Mouse (Mus musculus) ES-E14 (cell line): ENCODE data around the gene Zfp541. TPM values are rescaled to one million over a fixed set of nuclear protein-coding genes. Genes with fewer than 3 reads are reported as not detected.

Experiments used
- DNase-seq: peaks from one replicate; pipeline ENCODE4 v3.0.0-alpha.2; 2013; ENCODE audit warnings: low read depth, low spot score
- H3K27ac ChIP-seq: 2 replicates; pipeline ENCODE4 v1.5.1; 2012; ENCODE audit warnings: low read depth, mild to moderate bottlenecking, low read length, moderate library complexity, mixed read lengths; ENCODE audit not compliant: poor library complexity, insufficient read depth, severe bottlenecking
- H3K36me3 ChIP-seq: 2 replicates; pipeline ENCODE4 v1.6.1; 2012; ENCODE audit warnings: mild to moderate bottlenecking, low read length, moderate library complexity, mixed read lengths; ENCODE audit not compliant: control insufficient read depth, poor library complexity, insufficient read depth, severe bottlenecking
- H3K4me1 ChIP-seq, 2 experiments: fragments of 150-350 bp in 1 of 2; sonication (generic) in 1 of 2; 2 replicates each; pipeline ENCODE4 v1.6.1; 2012; ENCODE audit warnings: low read length in 2 of 2, mild to moderate bottlenecking in 1 of 2, mixed read lengths in 1 of 2; ENCODE audit not compliant: control insufficient read depth in 2 of 2, insufficient read depth in 2 of 2, poor library complexity in 1 of 2
- H3K4me3 ChIP-seq, 2 experiments: fragments of 150-350 bp in 1 of 2; sonication (generic) in 1 of 2; 2 replicates each; pipeline ENCODE4 v1.5.1; 2012; ENCODE audit warnings: low read length in 2 of 2, low read depth in 1 of 2, mild to moderate bottlenecking in 1 of 2, mixed read lengths in 1 of 2; ENCODE audit not compliant: insufficient read depth in 1 of 2, poor library complexity in 1 of 2, severe bottlenecking in 1 of 2
- H3K9ac ChIP-seq: 2 replicates; pipeline ENCODE4 v1.6.1; 2012; ENCODE audit warnings: low read depth, mild to moderate bottlenecking, low read length, mixed read lengths; ENCODE audit not compliant: poor library complexity, insufficient read depth, severe bottlenecking
- H3K9me3 ChIP-seq: fragments of 150-350 bp; sonication (generic); 2 replicates; pipeline ENCODE4 v1.6.1; 2012; ENCODE audit warnings: low read depth, mild to moderate bottlenecking, low read length; ENCODE audit not compliant: control insufficient read depth, insufficient read depth
- CHD2 ChIP-seq: IDR thresholded peaks from 2 replicates; pipeline ENCODE4 v1.6.1; 2014; ENCODE audit warnings: mild to moderate bottlenecking, low read depth, low read length, inconsistent platforms
- HCFC1 ChIP-seq: IDR thresholded peaks from 2 replicates; pipeline ENCODE4 v1.6.1; 2012; ENCODE audit warnings: low read length, inconsistent platforms, borderline replicate concordance; ENCODE audit not compliant: insufficient read depth
- MAFK ChIP-seq: IDR thresholded peaks from 2 replicates; pipeline ENCODE4 v1.6.1; 2014; ENCODE audit warnings: mild to moderate bottlenecking, low read depth, low read length, inconsistent platforms; ENCODE audit not compliant: insufficient read depth
- ZC3H11A ChIP-seq: IDR thresholded peaks from 2 replicates; pipeline ENCODE4 v1.6.1; 2012; ENCODE audit warnings: low read depth, mild to moderate bottlenecking, inconsistent platforms, low read length, borderline replicate concordance
- ZNF384 ChIP-seq: IDR thresholded peaks from 2 replicates; pipeline ENCODE4 v1.6.1; 2012; ENCODE audit warnings: low read depth, low read length, inconsistent platforms
- in situ Hi-C, 2 experiments: fragments of 600-800 bp; cut with MboI; formaldehyde crosslinking; loops; one replicate each; pipeline ENCODE4 v1.15.1; 2025; ENCODE audit warnings: low sequenced_read_pairs in 2 of 2, inconsistent platforms in 1 of 2; ENCODE audit not compliant: unreplicated experiment in 2 of 2
- total RNA-seq: library from RNA; depleted of rRNA; stranded (reverse); fragments of 300-350 nt; gene quantifications from 2 replicates; pipeline ENCODE4 v1.2.3, GENCODE M21; 2012

Zfp541 gene
- total RNA-seq, 1 experiment = 0.36 TPM

DNA sequence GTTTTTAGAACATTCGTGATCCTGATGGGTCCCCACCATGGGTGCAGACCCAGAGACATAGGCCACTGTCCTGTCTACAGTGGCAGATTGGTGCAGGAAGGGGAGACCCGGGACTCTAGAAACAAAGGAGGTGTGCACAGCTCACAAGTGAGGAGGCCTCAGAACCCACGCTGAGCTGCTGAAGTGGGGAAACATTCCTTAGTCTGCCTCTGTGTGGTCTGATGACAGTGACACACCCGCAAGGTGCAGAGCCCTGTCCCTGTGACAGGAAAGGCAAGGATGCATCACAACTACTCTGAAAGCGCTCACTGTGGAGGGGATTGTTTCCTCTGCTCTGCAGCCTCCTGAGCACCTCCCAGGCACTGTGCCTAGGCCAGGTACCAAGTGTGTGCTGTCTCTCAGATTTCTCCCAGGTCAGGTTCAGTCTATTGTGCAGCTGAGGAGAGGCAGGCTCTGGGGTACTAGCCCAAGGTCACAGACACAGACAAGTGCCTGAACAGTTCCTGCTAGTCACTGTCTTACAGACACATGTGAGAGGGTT, 41.1 kb downstream of the Zfp541 start:
- H3K27ac ChIP-seq = no peak overlapping the region
- H3K36me3 ChIP-seq = peaks cover 40% of the 10 kb centered on the region
- no peak for DNase-seq
- peaks cover 5 to 8% of the 10 kb centered on the region in 2 experiments; a peak in 2 of 4 replicates for H3K4me1 ChIP-seq
- H3K4me3 ChIP-seq = no peak overlapping the region
- in situ Hi-C loops = no loop called here
- H3K9ac ChIP-seq = no peak overlapping the region
- TF ChIP-seq CHD2 (no peak), ZC3H11A (no peak), MAFK (no peak), HCFC1 (no peak), ZNF384 (no peak)
- no peaks in the 10 kb centered on the region for H3K9me3 ChIP-seq

DNA sequence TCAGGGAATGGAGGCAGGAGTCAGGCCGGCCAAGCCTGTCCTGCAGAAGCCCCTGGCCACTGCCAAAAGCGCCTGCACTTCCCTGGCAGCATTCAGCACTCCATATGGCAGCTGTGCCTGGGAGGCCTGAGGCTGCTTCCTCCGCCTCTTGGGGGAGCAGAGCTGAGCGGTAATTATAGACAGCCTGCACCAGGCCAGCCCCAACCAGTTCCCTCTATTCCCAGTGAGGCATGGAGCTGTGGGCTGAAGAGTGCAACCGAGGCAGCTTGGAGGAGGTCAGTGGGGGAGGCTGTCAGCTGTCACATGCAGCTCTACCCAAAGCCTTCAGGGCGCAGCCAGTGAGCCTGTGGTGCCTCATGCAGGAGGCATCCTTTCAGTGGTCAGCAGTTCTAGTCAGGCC, 42.1 kb downstream of the Zfp541 start:
- no peak for TF ChIP-seq ZC3H11A
- TF ChIP-seq ZNF384 = no peak
- TF ChIP-seq CHD2 = no peak
- no peak for TF ChIP-seq MAFK
- DNase-seq = no peak
- in situ Hi-C loops = no loop called here
- no peak overlapping the region for H3K4me3 ChIP-seq
- peaks cover 46% of the 10 kb centered on the region for H3K36me3 ChIP-seq
- H3K9me3 ChIP-seq = no peaks in the 10 kb centered on the region
- H3K27ac ChIP-seq = no peak overlapping the region
- H3K4me1 ChIP-seq = peaks cover 5 to 8% of the 10 kb centered on the region in 2 experiments; a peak in 2 of 4 replicates
- H3K9ac ChIP-seq = no peak overlapping the region

DNA sequence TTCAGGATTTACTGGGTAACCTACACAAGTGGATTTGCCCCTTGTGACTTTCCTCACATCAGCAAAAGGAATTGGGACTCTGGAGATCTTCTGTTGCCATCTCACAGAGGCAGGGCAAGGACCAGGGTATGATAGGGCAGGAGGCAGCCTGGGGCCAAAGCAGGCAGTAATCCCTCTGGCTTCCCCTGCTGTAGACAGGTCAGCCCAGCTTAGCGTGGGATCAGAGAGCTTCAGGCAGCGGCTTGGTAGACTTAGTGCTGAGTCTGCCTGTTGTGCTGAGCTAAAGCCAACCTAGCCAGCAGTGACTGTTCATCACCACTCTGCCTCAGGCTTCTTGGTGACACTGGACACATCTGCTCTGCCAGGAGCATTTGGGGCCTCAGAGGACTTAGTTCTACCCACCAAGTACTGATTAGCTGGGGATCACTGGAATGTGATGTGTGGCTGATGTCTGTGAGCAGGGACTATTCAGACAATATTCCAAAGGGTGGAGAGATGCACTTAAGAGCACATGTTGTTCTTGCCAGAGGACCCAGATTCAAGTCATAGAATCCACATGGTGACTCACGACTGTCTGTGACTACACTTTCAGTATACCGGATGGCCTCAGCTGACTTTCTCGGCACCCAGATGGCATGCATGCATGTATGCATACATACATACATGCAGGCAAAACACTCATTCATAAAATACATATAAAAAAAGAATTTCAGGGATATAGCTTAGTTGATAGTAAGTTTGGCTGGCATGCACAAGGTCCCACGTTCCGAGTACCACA, 43.2 kb downstream of the Zfp541 start:
- in situ Hi-C loops = no loop called here
- no peak for DNase-seq
- no peaks in the 10 kb centered on the region for H3K9me3 ChIP-seq
- no peak overlapping the region for H3K4me3 ChIP-seq
- no peak overlapping the region; the same call in 1 of the 2 replicates for H3K27ac ChIP-seq
- TF ChIP-seq ZNF384 = no peak
- no peak for TF ChIP-seq MAFK
- TF ChIP-seq CHD2 = no peak
- TF ChIP-seq HCFC1 = no peak
- TF ChIP-seq ZC3H11A = no peak
- H3K36me3 ChIP-seq = peaks cover 53% of the 10 kb centered on the region
- peaks cover under 1 to 2% of the 10 kb centered on the region in 2 experiments; a peak in 1 of 4 replicates for H3K4me1 ChIP-seq
- 0 out of 2 replicates have a peak overlapping the region, but pooled peaks have one; percentile 23 for H3K9ac ChIP-seq

DNA sequence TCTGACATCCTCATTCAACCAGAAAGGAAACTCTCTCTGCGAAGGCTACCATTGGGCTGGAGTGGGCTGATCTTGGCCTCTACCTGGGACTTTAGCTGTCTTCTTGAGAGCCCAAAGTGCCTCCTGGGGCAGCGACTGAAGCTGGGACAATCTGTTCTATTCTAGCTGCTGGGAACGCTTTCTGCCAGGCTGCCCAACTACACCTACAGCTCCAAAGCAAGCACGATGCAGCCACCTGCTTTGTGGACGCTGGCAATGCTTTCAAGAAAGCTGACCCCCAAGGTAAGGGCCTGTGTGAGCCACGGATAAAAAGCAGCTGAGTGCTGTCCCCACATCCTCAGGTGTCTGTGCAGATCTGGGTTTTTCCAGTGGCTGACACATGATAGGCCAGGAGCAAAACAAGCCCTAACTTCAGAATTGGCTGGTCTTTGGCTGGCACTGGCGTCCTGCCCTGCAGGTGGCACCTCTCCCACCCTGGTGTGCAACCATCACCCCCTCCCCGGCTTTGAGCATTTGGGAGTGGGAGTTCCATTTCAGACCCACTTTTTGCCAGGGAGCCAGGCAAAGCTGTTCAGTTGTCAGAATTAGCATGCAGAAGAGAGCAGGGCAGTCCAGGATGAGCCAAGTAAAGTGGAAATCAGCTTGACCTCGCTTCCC, 47.4 kb downstream of the Zfp541 start:
- Histone ChIP-seq H3K9ac (no peak overlapping the region), H3K4me3 (no peak overlapping the region), H3K9me3 (no peaks in the 10 kb centered on the region), H3K27ac (no peak overlapping the region), H3K4me1 (no peaks in the 10 kb centered on the region), H3K36me3 (peaks cover 65% of the 10 kb centered on the region)
- in situ Hi-C loops = no loop called here
- no peak for TF ChIP-seq CHD2
- no peak for TF ChIP-seq ZNF384
- no peak for TF ChIP-seq MAFK
- TF ChIP-seq ZC3H11A = no peak
- no peak for TF ChIP-seq HCFC1
- no peak for DNase-seq
